Mouse (Mus musculus) heart, adult 9 months (tissue): ENCODE measurements around the gene Pfas.
"Not testable (repeated sequence)": the region's sequence is repeated elsewhere in the genome, so short reads cannot be mapped to it uniquely, and the experiment has no call there.

Experiments used
- DNase-seq, 2 experiments: peaks; one replicate each; pipeline ENCODE4 v3.0.0; 2022; ENCODE audit warnings: low spot score in 2 of 2

Gene Pfas

DNA sequence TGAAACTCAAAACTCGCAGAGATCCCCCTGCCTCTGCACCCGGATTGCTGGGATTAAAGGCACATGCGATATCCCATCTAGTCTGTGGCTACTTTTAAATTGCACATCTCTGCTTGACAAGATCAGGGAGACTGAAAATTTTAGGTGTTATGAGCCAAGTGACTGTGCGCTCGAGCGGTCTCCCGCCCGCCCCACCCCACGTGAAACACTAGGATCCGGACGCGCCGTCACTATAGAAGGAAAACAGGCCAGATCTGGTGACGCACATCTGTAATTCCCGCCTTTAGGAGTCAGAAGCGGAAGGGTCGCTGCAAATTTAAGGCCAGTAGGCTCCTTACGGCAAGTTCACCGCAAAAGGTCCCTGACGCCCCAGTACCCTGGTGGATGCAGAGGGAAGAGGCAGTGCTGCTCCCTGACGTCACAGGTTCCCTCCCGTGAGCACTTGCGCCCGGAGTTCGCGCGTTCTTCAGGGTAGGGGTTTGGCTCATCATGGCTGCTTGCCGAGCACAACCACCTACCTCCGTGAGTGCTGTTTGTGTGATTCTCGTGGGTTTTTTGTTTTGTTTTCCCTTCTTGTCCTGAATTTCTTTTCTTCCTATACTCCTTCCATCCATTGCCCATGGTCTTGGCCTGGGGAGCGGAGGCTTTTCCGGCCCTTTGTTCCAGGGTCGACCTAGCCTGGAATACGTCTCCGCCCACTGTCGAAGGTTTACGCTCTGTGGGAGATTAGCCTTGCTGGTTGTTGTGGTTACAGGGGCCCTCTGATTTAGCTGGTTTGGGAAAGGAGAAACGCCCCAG lies 7.6 kb upstream of the Pfas start, which contains the start of gene Ctc1:
Gene Ctc1, plus strand, starts transcription at position 268 of the 798 bp plus-strand sequence.
- DNase-seq: peak; percentile 90 to 91

- peak; percentile 91 to 94 for DNase-seq
These were observed 3.9 kb upstream of the Pfas start for GRCm38 (mm10) chr11:69012071-69012601.

DNA sequence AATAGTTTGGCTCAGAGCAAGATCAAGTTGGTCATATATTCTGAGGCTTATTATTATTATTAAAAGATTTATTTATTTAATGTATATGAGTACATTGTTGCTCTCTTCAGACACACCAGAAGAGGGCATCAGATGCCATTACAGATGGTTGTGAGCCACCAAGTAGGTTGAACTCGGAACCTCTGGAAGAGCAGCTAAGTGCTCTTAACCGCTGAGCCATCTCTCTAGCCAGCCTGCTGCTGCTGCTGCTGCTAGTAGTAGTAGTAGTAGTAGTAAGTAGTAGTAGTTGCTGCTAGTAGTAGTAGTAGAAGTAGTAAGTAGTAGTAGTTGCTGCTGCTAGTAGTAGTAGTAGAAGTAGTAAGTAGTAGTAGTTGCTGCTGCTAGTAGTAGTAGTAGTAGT lies 3.2 kb upstream of the Pfas start:
- not testable (repeated sequence) for DNase-seq

GRCm38 (mm10) chr11:69010400-69011323 lies 2.4 kb upstream of the Pfas start:
- no peak for DNase-seq

DNA sequence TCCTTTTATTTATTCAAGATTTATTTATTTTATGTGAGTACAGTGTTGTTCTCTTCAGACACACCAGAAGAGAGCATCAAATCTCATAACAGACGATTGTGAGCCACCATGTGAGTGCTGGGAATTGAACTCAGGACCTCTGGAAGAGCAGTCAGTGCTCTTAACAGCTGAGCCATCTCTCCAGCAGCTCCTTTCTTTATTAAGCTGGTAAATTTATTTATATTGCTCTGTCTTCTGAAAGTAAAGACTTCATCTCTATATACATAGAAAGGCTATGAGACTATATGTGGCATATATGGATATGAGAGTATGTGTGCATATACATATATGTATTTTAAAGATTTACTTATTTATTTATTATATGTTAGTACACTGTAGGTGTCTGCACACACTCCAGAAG lies 1.2 kb upstream of the Pfas start:
- no peak for DNase-seq

- DNase-seq: not testable (repeated sequence)
These were observed 1.7 kb downstream of the Pfas start for GRCm38 (mm10) chr11:69006575-69006974.

DNA sequence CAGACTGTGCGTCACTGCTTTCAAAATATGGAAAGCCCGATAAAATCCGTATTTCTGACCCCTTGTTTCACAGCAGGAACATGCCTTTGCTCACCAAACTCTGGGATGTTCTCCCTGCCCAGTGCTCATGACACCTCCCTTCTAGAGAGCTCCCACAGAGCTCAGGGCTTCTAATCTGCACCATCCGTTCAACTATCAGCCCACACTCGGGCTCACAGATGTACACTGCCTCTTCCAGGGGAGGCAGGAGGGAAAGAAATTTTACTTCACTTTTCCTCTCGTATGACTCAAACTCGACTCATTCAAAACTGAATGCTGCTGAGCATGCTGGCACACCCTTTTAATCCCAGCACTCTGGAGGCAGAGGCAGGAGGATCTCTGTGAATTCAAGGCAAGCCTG lies 3.1 kb downstream of the Pfas start:
- no peak for DNase-seq

DNA sequence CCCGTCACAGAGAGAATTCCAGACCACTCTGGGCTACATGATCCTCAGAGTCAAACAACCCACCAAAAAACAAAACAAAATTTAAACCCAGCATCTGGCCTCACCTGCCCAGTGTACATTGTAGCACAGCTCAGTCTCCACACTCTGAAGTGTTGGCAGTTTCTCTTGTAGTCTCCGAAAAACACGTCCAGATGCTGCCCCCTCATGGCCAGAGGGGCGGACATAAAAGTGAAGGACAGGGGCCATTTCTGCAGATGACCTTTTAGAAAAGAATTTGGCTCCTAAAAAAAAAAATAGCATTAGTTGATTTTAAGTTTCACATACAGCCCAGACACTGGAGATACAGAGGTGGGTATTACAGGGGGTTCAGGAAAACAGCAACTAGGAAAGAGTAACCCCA lies 4.7 kb downstream of the Pfas start:
- DNase-seq: peak in 1 of 2 experiments; percentile 10

DNA sequence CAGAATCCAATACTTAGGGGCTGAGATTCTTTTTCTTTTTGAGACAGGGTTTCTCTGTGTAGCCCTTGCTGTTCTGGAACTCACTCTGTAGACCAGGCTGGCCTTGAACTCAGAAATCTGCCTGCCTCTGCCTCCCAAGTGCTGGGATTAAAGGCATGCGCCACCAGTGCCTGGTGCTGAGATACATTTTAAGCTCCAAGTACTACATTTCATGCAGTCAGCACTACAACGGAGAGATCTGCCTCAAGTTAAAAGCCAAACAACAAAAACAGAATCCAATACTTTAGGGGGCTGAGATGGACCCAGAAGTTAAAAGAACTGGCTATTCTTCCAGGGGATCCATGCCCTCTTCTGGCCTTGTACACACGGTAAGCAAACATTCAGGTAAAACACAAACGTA lies 5.5 kb downstream of the Pfas start:
- not testable (repeated sequence) for DNase-seq

DNA sequence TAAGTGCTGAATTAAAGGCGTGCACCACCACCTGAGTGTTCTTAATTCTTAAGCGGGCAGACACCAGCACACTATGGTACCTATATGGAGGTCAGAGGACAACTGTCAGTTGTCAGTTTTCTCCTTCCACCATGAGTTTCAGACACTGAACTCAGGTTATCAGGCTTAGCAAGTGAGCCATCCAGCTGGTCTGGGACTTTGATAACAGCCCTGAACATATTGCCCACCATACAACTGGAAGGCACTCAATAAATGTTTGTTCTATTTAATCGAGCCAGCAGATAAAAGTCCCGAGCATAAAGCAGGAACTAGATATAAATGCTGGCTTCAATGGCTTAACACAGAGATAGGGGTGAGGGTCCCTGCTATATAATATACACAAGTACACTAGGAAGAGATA lies 11.2 kb downstream of the Pfas start:
- DNase-seq: no peak

DNA sequence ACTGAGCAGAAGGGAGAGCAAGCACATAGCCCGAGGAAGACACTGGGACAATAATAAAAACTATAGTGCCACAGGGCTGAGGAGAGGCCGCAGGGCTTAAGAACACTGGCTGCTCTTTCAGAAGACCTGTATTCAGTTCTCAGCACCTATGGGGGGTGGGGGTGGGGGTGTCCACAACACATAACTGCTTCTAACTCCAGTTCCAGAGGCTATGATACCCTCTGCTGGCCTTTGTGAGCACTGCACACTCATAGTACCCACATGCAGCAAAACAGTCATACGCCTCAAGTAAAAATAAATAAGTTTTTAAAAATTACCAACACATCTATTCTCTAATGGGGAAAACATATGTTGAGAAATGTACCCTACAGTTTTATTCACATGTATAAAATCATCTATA lies 13.9 kb downstream of the Pfas start:
- DNase-seq: no peak

DNA sequence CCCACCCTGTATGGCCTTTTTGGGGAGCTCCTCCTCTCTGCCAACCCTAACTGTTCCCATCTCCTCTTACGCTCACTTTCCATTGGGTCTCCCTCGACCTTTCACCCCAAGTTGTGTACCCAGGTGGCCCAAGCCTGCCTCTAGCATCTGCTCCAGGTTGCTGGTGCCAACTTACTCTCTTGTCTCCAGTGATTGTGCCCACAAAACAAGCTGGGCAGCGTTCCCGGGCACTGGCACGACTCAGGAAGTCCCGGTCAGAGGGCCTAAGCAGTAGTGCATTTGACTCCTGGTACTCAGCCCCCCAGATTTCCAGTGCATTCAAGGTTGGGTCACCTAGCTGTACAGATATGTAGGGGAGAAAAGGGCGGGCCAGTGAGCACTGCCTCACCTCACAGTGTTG lies 15.1 kb downstream of the Pfas start:
- no peak for DNase-seq

DNA sequence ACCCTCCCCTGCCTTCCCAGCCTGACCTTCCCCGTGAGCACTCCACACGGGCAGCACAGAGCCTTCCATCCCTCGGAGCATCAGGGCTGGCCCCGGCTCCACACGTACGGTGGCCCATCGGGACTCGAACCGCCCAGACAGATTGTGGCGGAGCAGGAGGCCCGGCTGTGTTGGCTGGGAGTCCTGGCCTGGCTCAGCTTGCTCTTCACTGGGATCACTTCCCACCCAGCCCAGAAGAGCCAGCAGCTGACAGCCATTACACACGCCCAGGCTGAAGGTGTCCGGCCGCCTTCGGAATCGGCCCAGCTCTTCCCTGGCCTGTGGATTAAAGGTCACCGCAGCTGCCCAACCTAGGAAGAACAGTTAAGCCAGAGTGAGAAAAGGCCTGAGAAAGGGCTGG lies 19.9 kb downstream of the Pfas start:
- DNase-seq: no peak

DNA sequence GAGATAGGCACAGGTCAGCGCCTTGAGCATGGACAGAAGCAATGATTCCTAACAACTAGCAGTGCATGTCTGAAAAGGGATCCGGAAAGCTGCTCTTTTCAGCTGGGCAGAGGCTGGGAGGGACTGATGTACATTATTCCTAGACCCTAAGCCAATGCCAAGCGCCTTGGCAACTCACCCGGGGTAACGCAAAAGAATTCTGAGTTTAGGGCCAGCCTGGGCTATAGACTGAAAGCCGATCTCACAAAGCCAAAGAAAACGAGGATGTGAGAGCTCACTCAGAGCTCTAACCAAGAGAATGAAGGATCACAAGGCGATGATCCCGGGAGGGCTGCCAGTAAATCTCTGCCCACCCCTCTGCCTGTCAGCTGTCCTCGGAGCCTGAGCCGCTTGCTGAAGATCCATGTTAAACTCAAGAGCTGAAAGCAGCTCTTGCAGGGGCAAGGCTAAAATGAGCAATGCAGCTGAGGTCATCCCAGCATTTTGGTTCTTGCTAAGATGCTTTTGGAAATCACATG lies 20.8 kb downstream of the Pfas start:
- DNase-seq: no peak

GRCm38 (mm10) chr11:68982639-68983369 lies 25.5 kb downstream of the Pfas start:
- peak in 1 of 2 experiments; percentile 60 for DNase-seq

- DNase-seq: no peak
These were observed 27.3 kb downstream of the Pfas start for GRCm38 (mm10) chr11:68980919-68981318.

GRCm38 (mm10) chr11:68979320-68979733 lies 28.9 kb downstream of the Pfas start:
- DNase-seq: no peak

DNA sequence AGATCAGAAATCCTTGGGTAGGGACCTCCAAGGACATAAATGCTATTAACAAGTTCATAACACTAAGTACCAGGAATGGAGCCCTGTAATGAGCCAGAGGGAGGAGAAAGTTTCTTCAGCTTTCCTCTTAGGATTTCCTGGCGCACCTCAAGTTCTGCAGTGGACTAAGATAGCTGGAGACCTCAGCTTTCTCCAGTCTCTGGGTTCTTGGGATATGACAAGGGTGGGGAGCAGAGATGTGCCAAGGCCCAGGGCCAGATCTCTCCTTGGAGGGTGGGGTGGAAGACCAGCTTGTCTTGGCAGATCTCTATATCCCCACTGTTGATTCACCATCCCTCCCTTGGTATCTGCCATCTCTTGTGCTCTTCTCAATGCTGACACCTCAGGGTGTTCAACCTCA lies 32.7 kb downstream of the Pfas start:
- no peak for DNase-seq

DNA sequence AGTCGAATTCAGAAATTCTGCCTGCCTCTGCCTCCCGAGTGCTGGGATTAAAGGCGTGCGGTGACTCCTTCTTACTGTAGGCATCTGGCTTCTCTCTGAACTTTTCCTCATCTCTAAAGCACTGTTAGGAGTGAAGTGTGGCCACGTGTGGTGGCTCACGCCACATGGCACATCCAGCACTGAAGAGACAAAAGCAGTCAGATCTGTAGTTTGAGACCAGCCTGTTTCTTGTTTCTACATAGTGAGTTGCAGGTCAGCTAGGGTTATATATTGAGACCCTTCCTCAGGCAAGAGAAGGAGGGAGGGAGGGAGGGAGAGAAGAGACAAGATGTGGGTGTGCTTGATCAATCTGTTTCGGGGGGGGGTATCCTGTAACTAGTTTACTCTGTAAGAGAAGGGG lies 33.2 kb downstream of the Pfas start, which contains the start of gene Rangrf:
Gene Rangrf, minus strand, starts transcription at position 101 of the 400 bp plus-strand sequence.
- no peak for DNase-seq

DNA sequence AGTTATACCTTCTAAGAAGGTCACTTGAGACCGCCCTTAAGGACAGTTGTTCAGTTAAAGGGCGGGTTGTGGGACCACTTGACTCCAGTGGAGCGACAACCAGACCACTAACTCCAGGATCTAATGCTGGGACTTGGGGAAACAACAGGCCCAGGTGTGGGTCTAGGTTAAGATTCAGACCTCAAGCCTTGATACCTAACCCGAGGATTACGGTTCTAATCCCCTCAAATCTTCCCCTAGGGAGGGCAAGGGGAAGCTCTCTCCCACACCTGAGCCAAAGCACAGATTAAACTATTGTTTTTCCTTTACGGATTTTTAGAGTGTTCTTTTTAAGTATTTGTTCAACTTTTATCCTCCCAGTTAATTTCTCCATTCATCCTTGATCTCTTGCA lies 34.2 kb downstream of the Pfas start:
- no peak for DNase-seq
